Mouse (Mus musculus) spleen, adult 2 months (tissue): ENCODE data around the gene Kctd15.

Source experiments
- CTCF ChIP-seq: fragments of 200-500 bp; IDR thresholded peaks from 2 replicates; pipeline ENCODE4 v1.5.1; 2011; ENCODE audit warnings: mild to moderate bottlenecking, inconsistent platforms; ENCODE audit not compliant: insufficient read depth, insufficient read length, insufficient replicate concordance; ENCODE audit errors: extremely low read depth
- POLR2A ChIP-seq: fragments of 200-500 bp; IDR thresholded peaks from 2 replicates; pipeline ENCODE4 v1.6.1; 2011; ENCODE audit warnings: low read depth, low read length, inconsistent platforms

DNA sequence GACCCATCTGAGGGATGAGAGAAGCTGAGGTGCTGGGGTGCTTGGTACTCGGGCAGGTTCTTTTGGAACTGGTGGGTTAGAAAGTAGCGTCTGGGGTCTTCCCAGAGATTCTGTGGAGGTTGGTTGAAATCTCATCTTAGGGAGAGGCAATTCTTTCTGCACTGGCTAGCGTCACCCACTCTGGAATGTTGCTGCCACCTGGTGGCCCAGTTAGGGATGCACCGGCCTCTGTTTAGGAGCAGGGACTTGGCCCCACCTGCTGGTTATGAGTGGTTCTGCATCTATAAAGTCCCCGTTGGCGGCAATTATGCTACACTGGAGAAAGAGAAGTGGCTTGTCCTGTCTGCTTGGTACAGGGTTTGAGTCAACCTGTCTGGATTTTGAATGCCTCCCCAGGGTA lies 15.4 kb upstream of the Kctd15 start:
- peak; percentile 98 for TF ChIP-seq CTCF
- no peak for TF ChIP-seq POLR2A
